Comparison of ENCODE assay signal across 8 mouse cellular contexts in genomic region chr17:46496623-46497434, GRCm38 (mm10). TPM values are rescaled to one million over a fixed set of nuclear protein-coding genes. Genes with fewer than 3 reads are reported as not detected.
DNase-seq lines count a peak whose midpoint lies in the region; ATAC-seq lines count a peak whose summit lies in the region.

Dnph1 (plus strand) TSS chr17:46496711.

- peaks cover 32% of the 10 kb centered on the region for H3K27me3 ChIP-seq in embryonic facial prominence, embryonic 10.5 days (replicated peaks; ENCODE audit: low read depth, poor library complexity, severe bottlenecking)
- no peaks in the 10 kb centered on the region; the same call in 1 of the 2 replicates for H3K27me3 ChIP-seq in intestine, embryonic 16.5 days (replicated peaks; ENCODE audit: control insufficient read depth, insufficient read depth, low read length)

- H3K36me3 ChIP-seq in embryonic facial prominence, embryonic 10.5 days (replicated peaks), result peaks cover 38% of the 10 kb centered on the region
- no peaks in the 10 kb centered on the region for H3K36me3 ChIP-seq in intestine, embryonic 16.5 days (ENCODE audit: control insufficient read depth, insufficient read depth, low read length)

- peak within 1 kb of the TSS; percentile 88 for H3K27ac ChIP-seq in embryonic facial prominence, embryonic 10.5 days (replicated peaks)
- no peak within 1 kb of the TSS for H3K27ac ChIP-seq in intestine, embryonic 16.5 days (ENCODE audit: low read length)

- H3K4me3 ChIP-seq in embryonic facial prominence, embryonic 10.5 days, result peak within 1 kb of the TSS; percentile 76
- H3K4me3 ChIP-seq in intestine, embryonic 16.5 days (ENCODE audit: low read length), result peak within 1 kb of the TSS; percentile 67

- peak; percentile 50 to 58 for DNase-seq in urinary bladder, adult 18-20 months (ENCODE audit: low spot score in 2 of 2)
- DNase-seq in urinary bladder, postnatal 10 days (ENCODE audit: low spot score), result no peak
- DNase-seq in embryonic facial prominence, embryonic 10.5 days (ENCODE audit: low spot score), result peak; percentile 92
- peak; percentile 17 for DNase-seq in gonadal fat pad, adult 2 months (ENCODE audit: low read depth)
- DNase-seq in left cerebral cortex, postnatal 25 days (ENCODE audit: low spot score in 2 of 2), result peak; percentile 78 to 89
- peak; percentile 91 for DNase-seq in mesoderm, embryonic 11.5 days (ENCODE audit: low read depth, low spot score)
- peak; percentile 81 for DNase-seq in right cerebral cortex, postnatal 4 days

- intact Hi-C loops in left cerebral cortex, postnatal 25 days (cut with DNase I), result no loop called here

- H3K9ac ChIP-seq in intestine, embryonic 16.5 days (ENCODE audit: low read depth, low read length), result peak within 1 kb of the TSS; percentile 82

- H3K4me1 ChIP-seq in embryonic facial prominence, embryonic 10.5 days, result peaks cover 19% of the 10 kb centered on the region
- H3K4me1 ChIP-seq in intestine, embryonic 16.5 days (ENCODE audit: control insufficient read depth, insufficient read depth, low read length), result peaks cover 4% of the 10 kb centered on the region; the same call in 1 of the 2 replicates

- H3K4me2 ChIP-seq in intestine, embryonic 16.5 days (ENCODE audit: low read depth, low read length), result peak within 1 kb of the TSS; percentile 94

- peak; percentile 97 for ATAC-seq in intestine, embryonic 16.5 days

- WGBS in embryonic facial prominence, embryonic 10.5 days, result under 1% methylated on average over 44 of the region's 44 CpGs
- under 1% methylated on average over 44 of the region's 44 CpGs for WGBS in intestine, embryonic 16.5 days

- no peaks in the 10 kb centered on the region for H3K9me3 ChIP-seq in embryonic facial prominence, embryonic 10.5 days
- H3K9me3 ChIP-seq in intestine, embryonic 16.5 days (ENCODE audit: control insufficient read depth, low read length), result no peaks in the 10 kb centered on the region

RNA-seq across cellular contexts. Expression of gene Dnph1, which starts in this region (rescaled TPM):
- polyA plus RNA-seq in embryonic facial prominence, embryonic 10.5 days (2016; fragmentation: Nextera tagmentation; extraction: Ambion mirVana), result 79.9 and 81.6 TPM in 2 replicates
- 1.4 and 3.4 TPM in 2 replicates for polyA plus RNA-seq in gonadal fat pad, adult 2 months (2012; rRNA removed)
- 40.4 and 45.1 TPM in 2 replicates for polyA plus RNA-seq in intestine, embryonic 16.5 days (2015; fragmentation: Nextera tagmentation; extraction: Ambion mirVana)
- 1 to 10 TPM; 3.2 to 3.6 TPM for total RNA-seq in left cerebral cortex, postnatal 25 days (2021)
